Mouse (Mus musculus) thymus, adult 2 months (tissue): ENCODE results near the gene Kcnrg.

ENCODE experiments used
- CTCF ChIP-seq: fragments of 200-500 bp; IDR thresholded peaks from 2 replicates; pipeline ENCODE4 v1.5.1; 2012; ENCODE audit warnings: mild to moderate bottlenecking, control low read depth, low read length, moderate library complexity, borderline replicate concordance; ENCODE audit not compliant: control insufficient read depth, poor library complexity, insufficient read depth; ENCODE audit errors: extremely low read depth
- POLR2A ChIP-seq: fragments of 200-500 bp; IDR thresholded peaks from 2 replicates; pipeline ENCODE4 v1.6.1; 2012; ENCODE audit warnings: mild to moderate bottlenecking, low read length, control low read depth, moderate library complexity; ENCODE audit not compliant: control insufficient read depth, poor library complexity, insufficient read depth; ENCODE audit errors: extremely low read depth

DNA sequence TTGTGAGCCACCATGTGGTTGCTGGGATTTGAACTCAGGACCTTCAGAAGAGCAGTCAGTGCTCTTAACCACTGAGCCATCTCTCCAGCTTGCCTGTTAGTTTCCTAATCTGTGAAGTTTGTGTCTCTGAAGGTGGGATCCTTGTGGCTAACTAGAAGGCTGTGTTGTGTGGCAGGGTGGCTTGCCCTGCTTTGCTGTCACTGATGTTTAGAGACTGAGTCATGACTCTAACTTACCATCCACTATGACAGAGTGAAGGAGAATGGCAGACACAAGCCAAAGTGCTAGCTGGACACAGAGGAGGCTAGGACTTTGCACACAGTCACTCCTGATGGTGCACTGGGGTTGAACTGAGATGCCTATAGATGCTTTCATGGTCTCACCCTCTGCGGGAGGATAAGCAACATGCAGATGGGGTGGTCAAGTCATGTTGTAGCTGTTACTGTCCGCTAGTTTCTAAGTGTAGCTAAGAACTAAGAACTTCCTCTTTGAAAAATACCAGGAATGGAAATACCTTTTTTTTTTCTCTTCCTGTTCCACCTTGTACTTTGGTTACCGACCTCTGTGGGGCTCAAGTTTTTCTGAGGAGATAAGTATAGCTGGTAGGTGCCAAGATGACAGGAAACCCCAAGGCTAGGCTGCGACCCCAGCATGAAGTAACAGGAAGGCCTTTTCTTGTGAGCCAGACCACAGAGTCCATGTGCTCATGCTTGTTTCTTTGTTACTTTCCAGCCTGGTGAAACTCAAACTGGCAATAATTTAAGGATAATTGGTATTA is 17.8 kb upstream of the Kcnrg start:
- TF ChIP-seq POLR2A = no peak
- no peak for TF ChIP-seq CTCF
